In genomic region chr5:137627991-137628390, GRCm38 (mm10) we compare ENCODE assay signal across 8 mouse cellular contexts. TPM values are rescaled to one million over a fixed set of nuclear protein-coding genes. Genes with fewer than 3 reads are reported as not detected.
DNase-seq lines count a peak whose midpoint lies in the region; ATAC-seq and TF ChIP-seq lines count a peak whose summit lies in the region.

No protein-coding gene starts in this region.

- WGBS in heart, embryonic 11.5 days (ENCODE audit: insufficient replicate concordance), result 2% methylated on average over 9 of the region's 9 CpGs
- 1% methylated on average over 9 of the region's 9 CpGs for WGBS in bone marrow, adult 2 months
- WGBS in hindbrain, embryonic 13.5 days, result 5% methylated on average over 9 of the region's 9 CpGs
- under 1% methylated on average over 9 of the region's 9 CpGs for WGBS in liver, embryonic 16.5 days (ENCODE audit: insufficient replicate concordance)
- WGBS in stomach, postnatal 0 days, result under 1% methylated on average over 9 of the region's 9 CpGs

- ATAC-seq in heart, embryonic 11.5 days (replicated peaks; ENCODE audit: insufficient number of reproducible peaks, low FRiP score, low TSS enrichment), result no peak
- no peak for ATAC-seq in hindbrain, embryonic 13.5 days (ENCODE audit: low FRiP score)
- ATAC-seq in liver, embryonic 16.5 days (ENCODE audit: low read depth), result no peak
- no peak for ATAC-seq in stomach, postnatal 0 days (ENCODE audit: low FRiP score, low TSS enrichment)

- peak overlapping the region; percentile 71 for H3K9ac ChIP-seq in heart, embryonic 11.5 days (ENCODE audit: low read depth, low read length)
- H3K9ac ChIP-seq in hindbrain, embryonic 13.5 days, result peak overlapping the region; percentile 76
- peak overlapping the region; percentile 73 for H3K9ac ChIP-seq in liver, embryonic 16.5 days (ENCODE audit: low read depth, low read length)
- peak overlapping the region; percentile 52 for H3K9ac ChIP-seq in stomach, postnatal 0 days (ENCODE audit: low read length)

- TF ChIP-seq CTCF in bone marrow, adult 2 months (IDR thresholded peaks at IDR 0.05; ENCODE audit: control insufficient read depth, insufficient read depth, low read length), result no peak
- TF ChIP-seq CTCF in stomach, postnatal 0 days (IDR thresholded peaks at IDR 0.05; ENCODE audit: low read depth), result peak; percentile 54

- no peak for TF ChIP-seq EP300 in stomach, postnatal 0 days (optimal IDR thresholded peaks at IDR 0.05)

- H3K36me3 ChIP-seq in heart, embryonic 11.5 days (ENCODE audit: control insufficient read depth, insufficient read depth, low read length), result no peaks in the 10 kb centered on the region
- no peaks in the 10 kb centered on the region for H3K36me3 ChIP-seq in hindbrain, embryonic 13.5 days
- no peaks in the 10 kb centered on the region for H3K36me3 ChIP-seq in liver, embryonic 16.5 days (ENCODE audit: control insufficient read depth, insufficient read depth)
- H3K36me3 ChIP-seq in stomach, postnatal 0 days (ENCODE audit: control insufficient read depth, insufficient read depth, low read length), result no peaks in the 10 kb centered on the region

- peaks cover 24% of the 10 kb centered on the region for H3K4me1 ChIP-seq in heart, embryonic 11.5 days (ENCODE audit: control insufficient read depth, insufficient read depth, low read length)
- peaks cover 4% of the 10 kb centered on the region for H3K4me1 ChIP-seq in bone marrow, adult 2 months (ENCODE audit: control insufficient read depth, insufficient read depth, low read length)
- peaks cover 47% of the 10 kb centered on the region for H3K4me1 ChIP-seq in hindbrain, embryonic 13.5 days (replicated peaks)
- peaks cover 31% of the 10 kb centered on the region for H3K4me1 ChIP-seq in liver, embryonic 16.5 days (ENCODE audit: control insufficient read depth, low read depth, low read length)
- H3K4me1 ChIP-seq in stomach, postnatal 0 days (replicated peaks; ENCODE audit: control insufficient read depth, insufficient read depth), result peaks cover 8% of the 10 kb centered on the region

- no peaks in the 10 kb centered on the region for H3K9me3 ChIP-seq in heart, embryonic 11.5 days (replicated peaks; ENCODE audit: control insufficient read depth, low read length)
- H3K9me3 ChIP-seq in hindbrain, embryonic 13.5 days, result no peaks in the 10 kb centered on the region
- no peaks in the 10 kb centered on the region for H3K9me3 ChIP-seq in liver, embryonic 16.5 days (replicated peaks; ENCODE audit: control insufficient read depth, low read length)
- H3K9me3 ChIP-seq in stomach, postnatal 0 days (ENCODE audit: control insufficient read depth, low read length), result no peaks in the 10 kb centered on the region

- no peak for DNase-seq in heart, postnatal 4 days
- DNase-seq in stomach, postnatal 0 days (ENCODE audit: low spot score), result no peak
- no peak for DNase-seq in left cerebral cortex, adult 9 months (ENCODE audit: low spot score in 2 of 2)
- DNase-seq in cerebellum, postnatal 10 days, result no peak

- peak overlapping the region; percentile 63 for H3K27ac ChIP-seq in heart, embryonic 11.5 days (ENCODE audit: low read depth, low read length)
- peak overlapping the region; percentile 80 for H3K27ac ChIP-seq in bone marrow, adult 2 months (ENCODE audit: control insufficient read depth, insufficient read depth, low read depth, low read length, poor library complexity)
- peak overlapping the region; percentile 93 for H3K27ac ChIP-seq in hindbrain, embryonic 13.5 days
- H3K27ac ChIP-seq in liver, embryonic 16.5 days (ENCODE audit: low read length), result peak overlapping the region; percentile 82
- H3K27ac ChIP-seq in stomach, postnatal 0 days (replicated peaks), result peak overlapping the region; percentile 87

- TF ChIP-seq POLR2A in bone marrow, adult 2 months (IDR thresholded peaks at IDR 0.05; ENCODE audit: borderline replicate concordance, control insufficient read depth, low read depth, low read length), result no peak

- no peaks in the 10 kb centered on the region for H3K27me3 ChIP-seq in heart, embryonic 11.5 days (ENCODE audit: control insufficient read depth, insufficient read depth, low read length)
- no peaks in the 10 kb centered on the region for H3K27me3 ChIP-seq in hindbrain, embryonic 13.5 days
- no peaks in the 10 kb centered on the region for H3K27me3 ChIP-seq in liver, embryonic 16.5 days (ENCODE audit: control insufficient read depth, insufficient read depth, low read depth, low read length)
- H3K27me3 ChIP-seq in stomach, postnatal 0 days (ENCODE audit: control insufficient read depth, insufficient read depth, low read length), result no peaks in the 10 kb centered on the region

- H3K4me2 ChIP-seq in heart, embryonic 11.5 days, result peak overlapping the region; percentile 83
- peak overlapping the region; percentile 70 for H3K4me2 ChIP-seq in hindbrain, embryonic 13.5 days
- H3K4me2 ChIP-seq in liver, embryonic 16.5 days (ENCODE audit: low read depth, low read length), result peak overlapping the region; percentile 81
- peak overlapping the region; percentile 52 for H3K4me2 ChIP-seq in stomach, postnatal 0 days (replicated peaks; ENCODE audit: low read depth)

- H3K4me3 ChIP-seq in heart, embryonic 11.5 days (ENCODE audit: low read depth, low read length), result peak overlapping the region; percentile 94
- H3K4me3 ChIP-seq in bone marrow, adult 2 months (replicated peaks; ENCODE audit: control insufficient read depth, low read depth, low read length), result peak overlapping the region; percentile 77
- peak overlapping the region; percentile 80 for H3K4me3 ChIP-seq in hindbrain, embryonic 13.5 days
- H3K4me3 ChIP-seq in liver, embryonic 16.5 days (ENCODE audit: low read depth, low read length), result peak overlapping the region; percentile 67
- H3K4me3 ChIP-seq in stomach, postnatal 0 days (ENCODE audit: low read depth, low read length), result peak overlapping the region; percentile 45

RNA-seq across cellular contexts. Expression of gene Fbxo24, which starts 0.8 kb away (rescaled TPM):
- not detected in 2 replicates for polyA plus RNA-seq in heart, embryonic 11.5 days (2014; fragmentation: Nextera tagmentation; extraction: Ambion mirVana)
- under 1 TPM; 0.21 to 0.25 TPM for total RNA-seq in heart, postnatal 4 days (2021)
- 0.41 TPM in 1 of 2 replicates, not detected in the other for polyA plus RNA-seq in bone marrow, adult 2 months (2011; ENCODE audit: insufficient read depth, insufficient read length, low replicate concordance, missing spikeins)
- polyA plus RNA-seq in hindbrain, embryonic 13.5 days (2015; fragmentation: Nextera tagmentation; extraction: Ambion mirVana), result 0.17 and 0.21 TPM in 2 replicates
- polyA plus RNA-seq in liver, embryonic 16.5 days (2015; fragmentation: Nextera tagmentation; extraction: Ambion mirVana), result 0.07 and 0.13 TPM in 2 replicates
- 0.11 and 0.16 TPM in 2 replicates for polyA plus RNA-seq in stomach, postnatal 0 days (2015; fragmentation: Nextera tagmentation; extraction: Ambion mirVana)

RNA-seq across cellular contexts. Expression of gene Lrch4, which starts 0.9 kb away (rescaled TPM):
- 26.0 and 28.0 TPM in 2 replicates for polyA plus RNA-seq in heart, embryonic 11.5 days (2014; fragmentation: Nextera tagmentation; extraction: Ambion mirVana)
- 10 to 100 TPM; 19.2 to 21.6 TPM for total RNA-seq in heart, postnatal 4 days (2021)
- polyA plus RNA-seq in bone marrow, adult 2 months (2011; ENCODE audit: insufficient read depth, insufficient read length, low replicate concordance, missing spikeins), result 36.1 and 108 TPM in 2 replicates
- 19.9 and 23.4 TPM in 2 replicates for polyA plus RNA-seq in hindbrain, embryonic 13.5 days (2015; fragmentation: Nextera tagmentation; extraction: Ambion mirVana)
- 25.1 and 26.8 TPM in 2 replicates for polyA plus RNA-seq in liver, embryonic 16.5 days (2015; fragmentation: Nextera tagmentation; extraction: Ambion mirVana)
- 22.5 and 27.0 TPM in 2 replicates for polyA plus RNA-seq in stomach, postnatal 0 days (2015; fragmentation: Nextera tagmentation; extraction: Ambion mirVana)

RNA-seq across cellular contexts. Expression of gene Gm20605, which starts 1.0 kb away (rescaled TPM):
- 5.9 and 6.5 TPM in 2 replicates for polyA plus RNA-seq in heart, embryonic 11.5 days (2014; fragmentation: Nextera tagmentation; extraction: Ambion mirVana)
- total RNA-seq in heart, postnatal 4 days (2021), result 1 to 10 TPM; 4.8 to 6.6 TPM
- polyA plus RNA-seq in bone marrow, adult 2 months (2011; ENCODE audit: insufficient read depth, insufficient read length, low replicate concordance, missing spikeins), result 24.9 and 41.6 TPM in 2 replicates
- polyA plus RNA-seq in hindbrain, embryonic 13.5 days (2015; fragmentation: Nextera tagmentation; extraction: Ambion mirVana), result 7.9 and 8.9 TPM in 2 replicates
- 5.2 and 6.1 TPM in 2 replicates for polyA plus RNA-seq in liver, embryonic 16.5 days (2015; fragmentation: Nextera tagmentation; extraction: Ambion mirVana)
- polyA plus RNA-seq in stomach, postnatal 0 days (2015; fragmentation: Nextera tagmentation; extraction: Ambion mirVana), result 2.4 and 3.4 TPM in 2 replicates

RNA-seq across cellular contexts. Expression of gene Sap25, which starts 13.1 kb away (rescaled TPM):
- polyA plus RNA-seq in heart, embryonic 11.5 days (2014; fragmentation: Nextera tagmentation; extraction: Ambion mirVana), result 3.9 and 5.6 TPM in 2 replicates
- total RNA-seq in heart, postnatal 4 days (2021), result 1 to 10 TPM; 1.8 to 2.2 TPM
- polyA plus RNA-seq in bone marrow, adult 2 months (2011; ENCODE audit: insufficient read depth, insufficient read length, low replicate concordance, missing spikeins), result 65.6 and 161 TPM in 2 replicates
- 4.8 and 5.2 TPM in 2 replicates for polyA plus RNA-seq in hindbrain, embryonic 13.5 days (2015; fragmentation: Nextera tagmentation; extraction: Ambion mirVana)
- 4.5 and 6.7 TPM in 2 replicates for polyA plus RNA-seq in liver, embryonic 16.5 days (2015; fragmentation: Nextera tagmentation; extraction: Ambion mirVana)
- 3.7 and 4.1 TPM in 2 replicates for polyA plus RNA-seq in stomach, postnatal 0 days (2015; fragmentation: Nextera tagmentation; extraction: Ambion mirVana)

RNA-seq across cellular contexts. Expression of gene Pcolce, which starts 14.4 kb away (rescaled TPM):
- polyA plus RNA-seq in heart, embryonic 11.5 days (2014; fragmentation: Nextera tagmentation; extraction: Ambion mirVana), result 120 and 134 TPM in 2 replicates
- 100 to 1,000 TPM; 133 to 137 TPM for total RNA-seq in heart, postnatal 4 days (2021)
- polyA plus RNA-seq in bone marrow, adult 2 months (2011; ENCODE audit: insufficient read depth, insufficient read length, low replicate concordance, missing spikeins), result 17.2 and 23.4 TPM in 2 replicates
- 22.8 and 26.4 TPM in 2 replicates for polyA plus RNA-seq in hindbrain, embryonic 13.5 days (2015; fragmentation: Nextera tagmentation; extraction: Ambion mirVana)
- polyA plus RNA-seq in liver, embryonic 16.5 days (2015; fragmentation: Nextera tagmentation; extraction: Ambion mirVana), result 15.0 and 21.5 TPM in 2 replicates
- 77.3 and 85.9 TPM in 2 replicates for polyA plus RNA-seq in stomach, postnatal 0 days (2015; fragmentation: Nextera tagmentation; extraction: Ambion mirVana)
